Mouse (Mus musculus) thymus, postnatal 36 days (tissue): ENCODE results near the gene Frrs1.
"Not testable (repeated sequence)": the region's sequence is repeated elsewhere in the genome, so short reads cannot be mapped to it uniquely, and the experiment has no call there.

Experiments
- DNase-seq, 2 experiments: peaks; one replicate each; pipeline ENCODE4 v3.0.0; 2022; ENCODE audit warnings: mixed read lengths in 2 of 2

Gene Frrs1

GRCm38 (mm10) chr3:116858941-116859685 lies at the start of gene Frrs1:
Gene Frrs1, plus strand, starts transcription at chr3:116859464.
- no peak for DNase-seq

- not testable (repeated sequence) for DNase-seq
Measured at GRCm38 (mm10) chr3:116810351-116810750, 48.9 kb upstream of the Frrs1 start.

GRCm38 (mm10) chr3:116812946-116813345 lies 46.3 kb upstream of the Frrs1 start:
- DNase-seq = no peak

GRCm38 (mm10) chr3:116815305-116815797 lies 43.9 kb upstream of the Frrs1 start:
- no peak for DNase-seq

- no peak for DNase-seq
Measured at GRCm38 (mm10) chr3:116815916-116816315, 43.3 kb upstream of the Frrs1 start.

- DNase-seq = no peak
Measured at GRCm38 (mm10) chr3:116816674-116817215, 42.5 kb upstream of the Frrs1 start.

GRCm38 (mm10) chr3:116817231-116817630 lies 42.0 kb upstream of the Frrs1 start:
- no peak for DNase-seq

GRCm38 (mm10) chr3:116826471-116827215 lies 32.6 kb upstream of the Frrs1 start:
- no peak for DNase-seq

GRCm38 (mm10) chr3:116829274-116829920 lies 29.9 kb upstream of the Frrs1 start:
- no peak for DNase-seq

GRCm38 (mm10) chr3:116831324-116831723 lies 27.9 kb upstream of the Frrs1 start:
- DNase-seq = no peak

- no peak for DNase-seq
Measured at GRCm38 (mm10) chr3:116832526-116833310, 26.5 kb upstream of the Frrs1 start.

GRCm38 (mm10) chr3:116833491-116833890 lies 25.8 kb upstream of the Frrs1 start:
- DNase-seq = no peak

- no peak for DNase-seq
Measured at GRCm38 (mm10) chr3:116834241-116834640, 25.0 kb upstream of the Frrs1 start.

GRCm38 (mm10) chr3:116835350-116835749 lies 23.9 kb upstream of the Frrs1 start:
- no peak for DNase-seq

GRCm38 (mm10) chr3:116835770-116836680 lies 23.2 kb upstream of the Frrs1 start:
- peak; percentile 83 to 85 for DNase-seq

- DNase-seq = no peak
Measured at GRCm38 (mm10) chr3:116836681-116837475, 22.4 kb upstream of the Frrs1 start.

- no peak for DNase-seq
Measured at GRCm38 (mm10) chr3:116841311-116841710, 18.0 kb upstream of the Frrs1 start.

GRCm38 (mm10) chr3:116844880-116845579 lies 14.2 kb upstream of the Frrs1 start:
- no peak for DNase-seq

- no peak for DNase-seq
Measured at GRCm38 (mm10) chr3:116846084-116846483, 13.2 kb upstream of the Frrs1 start.

GRCm38 (mm10) chr3:116848099-116848498 lies 11.2 kb upstream of the Frrs1 start:
- no peak for DNase-seq
